Mouse (Mus musculus) liver, embryonic 12.5 days (tissue): ENCODE measurements around the gene Mllt10. TPM values are rescaled to one million over a fixed set of nuclear protein-coding genes. Genes with fewer than 3 reads are reported as not detected.
A peak's percentile ranks its signal among the peaks of the same experiment; 100 is the strongest.

Source experiments
- ATAC-seq: fragments of 200-750 bp; cut with Nextera tagmentation; 2 replicates; pipeline ENCODE4 v1.8.0; 2017; ENCODE audit warnings: moderate number of reproducible peaks, mild to moderate bottlenecking, moderate library complexity
- H3K27ac ChIP-seq: fragments of 300-500 bp; sonication (generic); 2 replicates; pipeline ENCODE4 v1.5.1; 2016; ENCODE audit warnings: mild to moderate bottlenecking
- H3K27me3 ChIP-seq: fragments of 300-500 bp; sonication (generic); replicated peaks from 2 replicates; pipeline ENCODE4 v1.6.1; 2016; ENCODE audit warnings: mild to moderate bottlenecking, moderate library complexity
- H3K36me3 ChIP-seq: fragments of 300-500 bp; sonication (generic); 2 replicates; pipeline ENCODE4 v1.6.1; 2016; ENCODE audit warnings: mild to moderate bottlenecking, moderate library complexity
- H3K4me1 ChIP-seq: fragments of 300-500 bp; sonication (generic); 2 replicates; pipeline ENCODE4 v1.6.1; 2016
- H3K4me2 ChIP-seq: fragments of 300-500 bp; sonication (generic); 2 replicates; pipeline ENCODE4 v1.6.1; 2016; ENCODE audit warnings: mild to moderate bottlenecking, moderate library complexity
- H3K4me3 ChIP-seq: fragments of 300-500 bp; sonication (generic); 2 replicates; pipeline ENCODE4 v1.5.1; 2016; ENCODE audit warnings: mild to moderate bottlenecking, moderate library complexity
- H3K9ac ChIP-seq: fragments of 300-500 bp; sonication (generic); 2 replicates; pipeline ENCODE4 v1.6.1; 2016; ENCODE audit warnings: mild to moderate bottlenecking, moderate library complexity
- H3K9me3 ChIP-seq: fragments of 300-500 bp; sonication (generic); replicated peaks from 2 replicates; pipeline ENCODE4 v1.6.1; 2016; ENCODE audit warnings: mild to moderate bottlenecking, moderate library complexity
- WGBS: fragments of 180-500 bp; shearing (Covaris S2); methylation state at CpG from one replicate; pipeline ENCODE4 v1.1.7; 2016; ENCODE audit not compliant: insufficient replicate concordance; 5-methylcytosine and 5-hydroxymethylcytosine counted together
- polyA plus RNA-seq: library from polyadenylated mRNA; unstranded; fragments of >200 nt; fragmentation: Nextera tagmentation; extraction: Ambion mirVana; gene quantifications from 2 replicates; pipeline ENCODE4 v1.2.1, GENCODE M21; 2016

Mllt10 gene
- polyA plus RNA-seq, 1 experiment from 2014 or later: 39.2 TPM

GRCm38 (mm10) chr2:18027448-18028139, 27.4 kb upstream of the Mllt10 start:
- peak overlapping the region; percentile 97 for H3K4me2 ChIP-seq
- H3K9ac ChIP-seq: peak overlapping the region; percentile 75
- WGBS: 1% methylated on average over 44 of the region's 44 CpGs
- H3K9me3 ChIP-seq: no peaks in the 10 kb centered on the region
- H3K4me1 ChIP-seq: peaks cover 51% of the 10 kb centered on the region
- peak overlapping the region; percentile 65 for H3K4me3 ChIP-seq
- peak; percentile 84 for ATAC-seq
- H3K27me3 ChIP-seq: peaks cover 70% of the 10 kb centered on the region
- H3K36me3 ChIP-seq: no peaks in the 10 kb centered on the region
- H3K27ac ChIP-seq: peak overlapping the region; percentile 85

GRCm38 (mm10) chr2:18028140-18029021, 26.7 kb upstream of the Mllt10 start:
- peak overlapping the region; percentile 85 for H3K27ac ChIP-seq
- H3K9ac ChIP-seq: peak overlapping the region; percentile 75
- peaks cover 54% of the 10 kb centered on the region for H3K4me1 ChIP-seq
- no peaks in the 10 kb centered on the region for H3K36me3 ChIP-seq
- peak overlapping the region; percentile 65 for H3K4me3 ChIP-seq
- H3K27me3 ChIP-seq: peaks cover 78% of the 10 kb centered on the region
- H3K9me3 ChIP-seq: no peaks in the 10 kb centered on the region
- peak; percentile 65 for ATAC-seq
- peak overlapping the region; percentile 97 for H3K4me2 ChIP-seq
- WGBS: under 1% methylated on average over 61 of the region's 61 CpGs

GRCm38 (mm10) chr2:18029656-18030055, 25.4 kb upstream of the Mllt10 start:
- Histone ChIP-seq H3K27ac (no peak overlapping the region), H3K9me3 (no peaks in the 10 kb centered on the region), H3K4me3 (no peak overlapping the region), H3K36me3 (no peaks in the 10 kb centered on the region), H3K9ac (no peak overlapping the region), H3K4me2 (no peak overlapping the region), H3K27me3 (peaks cover 91% of the 10 kb centered on the region), H3K4me1 (peaks cover 54% of the 10 kb centered on the region)
- WGBS: 75% methylated on average over 7 of the region's 7 CpGs
- ATAC-seq: no peak

- H3K4me1 ChIP-seq: peaks cover 52% of the 10 kb centered on the region
- H3K9ac ChIP-seq: no peak overlapping the region
- no peak overlapping the region for H3K27ac ChIP-seq
- H3K27me3 ChIP-seq: peaks cover 88% of the 10 kb centered on the region
- no peak overlapping the region for H3K4me3 ChIP-seq
- WGBS: 51% methylated on average over 8 of the region's 8 CpGs
- H3K36me3 ChIP-seq: no peaks in the 10 kb centered on the region
- no peak for ATAC-seq
- H3K9me3 ChIP-seq: no peaks in the 10 kb centered on the region
- no peak overlapping the region for H3K4me2 ChIP-seq
These were observed 24.5 kb upstream of the Mllt10 start for GRCm38 (mm10) chr2:18030581-18030980.

GRCm38 (mm10) chr2:18031271-18031821, 23.7 kb upstream of the Mllt10 start:
- no peaks in the 10 kb centered on the region for H3K36me3 ChIP-seq
- no peak overlapping the region for H3K27ac ChIP-seq
- ATAC-seq: no peak
- peaks cover 81% of the 10 kb centered on the region for H3K27me3 ChIP-seq
- peaks cover 45% of the 10 kb centered on the region for H3K4me1 ChIP-seq
- peak overlapping the region; percentile 36 for H3K4me3 ChIP-seq
- no peaks in the 10 kb centered on the region for H3K9me3 ChIP-seq
- H3K9ac ChIP-seq: peak overlapping the region; percentile 56
- peak overlapping the region; percentile 60 for H3K4me2 ChIP-seq
- WGBS: 6% methylated on average over 26 of the region's 26 CpGs

- Histone ChIP-seq H3K4me1 (peaks cover 38% of the 10 kb centered on the region), H3K4me3 (peak overlapping the region; percentile 36), H3K9me3 (no peaks in the 10 kb centered on the region), H3K27me3 (peaks cover 79% of the 10 kb centered on the region), H3K4me2 (peak overlapping the region; percentile 60), H3K27ac (no peak overlapping the region), H3K36me3 (no peaks in the 10 kb centered on the region), H3K9ac (peak overlapping the region; percentile 56)
- WGBS: 8% methylated on average over 34 of the region's 34 CpGs
- ATAC-seq: no peak
These were observed 23.1 kb upstream of the Mllt10 start for GRCm38 (mm10) chr2:18031831-18032537.

- Histone ChIP-seq H3K27me3 (peaks cover 81% of the 10 kb centered on the region), H3K9ac (no peak overlapping the region), H3K4me1 (peaks cover 33% of the 10 kb centered on the region), H3K4me3 (no peak overlapping the region), H3K36me3 (no peaks in the 10 kb centered on the region), H3K27ac (no peak overlapping the region), H3K9me3 (no peaks in the 10 kb centered on the region), H3K4me2 (peak overlapping the region; percentile 60; the same call in 1 of the 2 replicates)
- WGBS: 65% methylated on average over 5 of the region's 5 CpGs
- ATAC-seq: no peak
These were observed 22.5 kb upstream of the Mllt10 start for GRCm38 (mm10) chr2:18032538-18032895.

GRCm38 (mm10) chr2:18033166-18034108, 21.6 kb upstream of the Mllt10 start:
- Histone ChIP-seq H3K27me3 (peaks cover 82% of the 10 kb centered on the region), H3K36me3 (no peaks in the 10 kb centered on the region), H3K9me3 (no peaks in the 10 kb centered on the region), H3K4me2 (no peak overlapping the region), H3K9ac (no peak overlapping the region), H3K4me3 (no peak overlapping the region), H3K27ac (no peak overlapping the region), H3K4me1 (peaks cover 24% of the 10 kb centered on the region)
- ATAC-seq: no peak
- 63% methylated on average over 10 of the region's 10 CpGs for WGBS

- no peak for ATAC-seq
- H3K4me1 ChIP-seq: peaks cover 19% of the 10 kb centered on the region
- H3K27me3 ChIP-seq: peaks cover 85% of the 10 kb centered on the region
These were observed 20.4 kb upstream of the Mllt10 start for GRCm38 (mm10) chr2:18034371-18035250.

GRCm38 (mm10) chr2:18037491-18037890, 17.5 kb upstream of the Mllt10 start, which contains the start of gene A930004D18Rik:
Gene A930004D18Rik, minus strand, starts transcription at chr2:18037737.
- 18% methylated on average over 2 of the region's 2 CpGs for whole genome bisulfite sequencing
- no peak within 1 kb of the TSS for H3K9ac ChIP-seq
- H3K4me2 ChIP-seq: no peak within 1 kb of the TSS
- no peak for ATAC-seq
- H3K27me3 ChIP-seq: peaks cover 78% of the 10 kb centered on the region
- no peaks in the 10 kb centered on the region for H3K36me3 ChIP-seq
- H3K9me3 ChIP-seq: no peaks in the 10 kb centered on the region
- H3K4me3 ChIP-seq: no peak within 1 kb of the TSS
- peaks cover 22% of the 10 kb centered on the region for H3K4me1 ChIP-seq
- H3K27ac ChIP-seq: no peak within 1 kb of the TSS

More at GRCm38 (mm10) chr2:18034371-18035250, 20.4 kb upstream of the Mllt10 start:
- H3K27ac ChIP-seq: no peak overlapping the region
- H3K9ac ChIP-seq: no peak overlapping the region
- no peak overlapping the region for H3K4me2 ChIP-seq
- H3K4me3 ChIP-seq: no peak overlapping the region
- no peaks in the 10 kb centered on the region for H3K9me3 ChIP-seq
- 71% methylated on average over 10 of the region's 10 CpGs for WGBS
- no peaks in the 10 kb centered on the region for H3K36me3 ChIP-seq
